Mouse (Mus musculus) liver, adult (tissue): Measurements from ENCODE around the gene Ttc41.

Experiments
- GATA4 ChIP-seq: IDR thresholded peaks from 2 replicates; pipeline ENCODE4 v1.6.1; 2014; ENCODE audit warnings: mild to moderate bottlenecking, low read length; ENCODE audit not compliant: insufficient replicate concordance

Ttc41 gene

GRCm38 (mm10) chr10:86794794-86795535 is 89.4 kb downstream of the Ttc41 start:
- no peak for TF ChIP-seq GATA4

GRCm38 (mm10) chr10:86796073-86796741 is 90.6 kb downstream of the Ttc41 start:
- no peak for TF ChIP-seq GATA4

GRCm38 (mm10) chr10:86807362-86807761 is 101.8 kb downstream of the Ttc41 start:
- TF ChIP-seq GATA4: no peak

GRCm38 (mm10) chr10:86808013-86808758 is 102.6 kb downstream of the Ttc41 start:
- no peak for TF ChIP-seq GATA4

GRCm38 (mm10) chr10:86810000-86810399 is 104.4 kb downstream of the Ttc41 start:
- TF ChIP-seq GATA4: no peak

- no peak for TF ChIP-seq GATA4
These were observed 105.0 kb downstream of the Ttc41 start for GRCm38 (mm10) chr10:86810612-86811011.

GRCm38 (mm10) chr10:86814292-86815131 is 108.9 kb downstream of the Ttc41 start:
- TF ChIP-seq GATA4: no peak

- TF ChIP-seq GATA4: no peak
These were observed 109.5 kb downstream of the Ttc41 start for GRCm38 (mm10) chr10:86815133-86815532.

- no peak for TF ChIP-seq GATA4
These were observed 114.1 kb downstream of the Ttc41 start for GRCm38 (mm10) chr10:86819649-86820165.

GRCm38 (mm10) chr10:86821014-86821413 is 115.4 kb downstream of the Ttc41 start:
- no peak for TF ChIP-seq GATA4

- TF ChIP-seq GATA4: no peak
These were observed 118.5 kb downstream of the Ttc41 start for GRCm38 (mm10) chr10:86824093-86824492.

- TF ChIP-seq GATA4: no peak
These were observed 119.3 kb downstream of the Ttc41 start for GRCm38 (mm10) chr10:86824871-86825270.

GRCm38 (mm10) chr10:86825871-86826522 is 120.4 kb downstream of the Ttc41 start:
- no peak for TF ChIP-seq GATA4
